Mouse (Mus musculus): ENCODE measurements around the gene Litaf. TPM values are rescaled to one million over a fixed set of nuclear protein-coding genes. Genes with fewer than 3 reads are reported as not detected.

Gene Litaf
- polyA plus RNA-seq, 1 experiment from 2014 or later, result 106 TPM

DNA sequence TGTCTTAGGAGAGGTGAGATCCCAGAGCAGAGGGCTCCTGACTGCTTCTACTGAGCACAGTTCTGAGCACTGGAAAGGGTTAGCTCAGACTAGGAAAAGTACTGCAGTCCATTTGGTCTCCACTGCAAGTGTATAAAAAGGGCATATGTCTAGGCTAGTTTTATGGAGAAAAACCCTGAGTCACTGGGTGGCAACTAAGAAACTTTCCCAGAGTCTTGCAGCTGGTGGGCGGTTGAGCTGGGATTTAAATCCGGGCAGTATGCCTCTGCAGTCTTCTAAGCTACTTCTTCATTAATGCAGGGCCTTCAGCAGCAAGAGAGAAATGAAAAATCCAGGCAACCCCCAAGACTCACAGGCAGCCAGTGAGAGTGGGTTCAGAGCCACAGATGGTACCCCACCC, 15.7 kb downstream of the Litaf start:
- H3K36me3 ChIP-seq (ENCODE audit: insufficient read depth, low read length), result no peaks in the 10 kb centered on the region
- 91% methylated on average over 2 of the region's 2 CpGs for WGBS
- no peak for TF ChIP-seq EP300 (IDR thresholded peaks at IDR 0.05)
- no peak for TF ChIP-seq CTCF (IDR thresholded peaks at IDR 0.05)
- H3K9ac ChIP-seq (replicated peaks; ENCODE audit: low read depth), result no peak overlapping the region
- no peak overlapping the region for H3K27ac ChIP-seq (ENCODE audit: low read length)
- no peak for ATAC-seq
- H3K9me3 ChIP-seq (ENCODE audit: low read length), result no peaks in the 10 kb centered on the region
- H3K4me2 ChIP-seq (replicated peaks; ENCODE audit: low read depth, low read length), result no peak overlapping the region
- DNase-seq (ENCODE audit: low spot score), result no peak
- H3K4me3 ChIP-seq (ENCODE audit: low read depth, low read length), result no peak overlapping the region
- no peaks in the 10 kb centered on the region for H3K4me1 ChIP-seq (ENCODE audit: insufficient read depth, low read depth, low read length)
- no peaks in the 10 kb centered on the region for H3K27me3 ChIP-seq (replicated peaks; ENCODE audit: insufficient read depth, low read length)

DNA sequence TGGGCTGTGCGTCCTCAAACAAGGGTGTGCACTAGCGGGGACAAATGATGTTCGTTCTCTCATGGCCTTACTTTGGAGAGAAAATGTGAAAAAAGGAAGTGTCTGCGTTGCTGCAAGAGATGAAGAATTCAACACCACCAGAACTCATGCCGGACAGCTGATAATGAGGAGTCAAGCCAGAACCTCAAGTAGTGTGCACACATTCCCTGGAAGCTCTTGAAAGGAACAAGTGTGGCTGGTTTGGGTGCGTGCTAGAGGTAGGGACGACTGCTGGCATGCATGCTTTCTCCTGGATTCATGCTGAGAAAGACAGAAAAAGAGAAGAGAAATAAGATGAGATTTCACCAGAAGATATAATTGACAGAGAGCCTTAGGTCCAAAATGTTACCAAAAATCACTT, 18.8 kb downstream of the Litaf start:
- peak overlapping the region; percentile 68 for H3K27ac ChIP-seq (ENCODE audit: low read length)
- DNase-seq (ENCODE audit: low spot score), result peak; percentile 76
- ATAC-seq, result peak; percentile 94

DNA sequence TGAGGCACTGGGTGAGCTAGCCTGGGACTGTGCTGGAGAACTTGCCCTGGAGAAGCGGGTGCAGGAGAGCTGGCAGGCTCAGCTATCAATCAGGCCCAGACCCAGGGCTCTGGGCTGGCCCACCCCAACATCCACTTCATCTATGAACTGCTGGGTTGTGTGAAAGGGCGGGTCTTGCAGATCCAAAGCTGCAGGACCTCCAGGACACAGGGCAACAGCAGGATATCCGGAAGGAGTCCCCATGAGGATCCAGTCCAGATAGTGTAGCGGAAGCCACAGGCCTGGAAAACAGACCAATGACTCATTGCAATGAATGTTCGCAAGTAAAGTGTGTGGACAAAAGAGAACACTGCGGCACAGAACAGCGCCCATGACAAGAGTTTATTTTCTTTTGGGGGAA, 19.5 kb downstream of the Litaf start:
- no peak overlapping the region for H3K4me3 ChIP-seq (ENCODE audit: low read depth, low read length)
- no peaks in the 10 kb centered on the region for H3K27me3 ChIP-seq (replicated peaks; ENCODE audit: insufficient read depth, low read length)
- no peaks in the 10 kb centered on the region for H3K4me1 ChIP-seq (ENCODE audit: insufficient read depth, low read depth, low read length)
- no peaks in the 10 kb centered on the region for H3K36me3 ChIP-seq (ENCODE audit: insufficient read depth, low read length)
- H3K27ac ChIP-seq (ENCODE audit: low read length), result peak overlapping the region; percentile 68
- DNase-seq (ENCODE audit: low spot score), result peak; percentile 63
- WGBS, result 42% methylated on average over 7 of the region's 7 CpGs
- no peaks in the 10 kb centered on the region for H3K9me3 ChIP-seq (ENCODE audit: low read length)
- ATAC-seq, result peak; percentile 88
- H3K9ac ChIP-seq (replicated peaks; ENCODE audit: low read depth), result no peak overlapping the region
- TF ChIP-seq CTCF (IDR thresholded peaks at IDR 0.05) (no peak), EP300 (IDR thresholded peaks at IDR 0.05) (peak; percentile 51; the same call in 1 of the 2 replicates)
- H3K4me2 ChIP-seq (replicated peaks; ENCODE audit: low read depth, low read length), result no peak overlapping the region

More for the DNA sequence above, 18.8 kb downstream of the Litaf start:
- Histone ChIP-seq H3K9ac (replicated peaks; ENCODE audit: low read depth) (no peak overlapping the region), H3K4me1 (ENCODE audit: insufficient read depth, low read depth, low read length) (no peaks in the 10 kb centered on the region), H3K4me2 (replicated peaks; ENCODE audit: low read depth, low read length) (no peak overlapping the region; the same call in 1 of the 2 replicates), H3K27me3 (replicated peaks; ENCODE audit: insufficient read depth, low read length) (no peaks in the 10 kb centered on the region), H3K9me3 (ENCODE audit: low read length) (no peaks in the 10 kb centered on the region), H3K36me3 (ENCODE audit: insufficient read depth, low read length) (no peaks in the 10 kb centered on the region), H3K4me3 (ENCODE audit: low read depth, low read length) (no peak overlapping the region)
- TF ChIP-seq CTCF (IDR thresholded peaks at IDR 0.05), result no peak
- 0 out of 2 replicates have a peak, but pooled peaks have one; percentile 42 for TF ChIP-seq EP300 (IDR thresholded peaks at IDR 0.05)
- 47% methylated on average over 7 of the region's 7 CpGs for whole genome bisulfite sequencing

DNA sequence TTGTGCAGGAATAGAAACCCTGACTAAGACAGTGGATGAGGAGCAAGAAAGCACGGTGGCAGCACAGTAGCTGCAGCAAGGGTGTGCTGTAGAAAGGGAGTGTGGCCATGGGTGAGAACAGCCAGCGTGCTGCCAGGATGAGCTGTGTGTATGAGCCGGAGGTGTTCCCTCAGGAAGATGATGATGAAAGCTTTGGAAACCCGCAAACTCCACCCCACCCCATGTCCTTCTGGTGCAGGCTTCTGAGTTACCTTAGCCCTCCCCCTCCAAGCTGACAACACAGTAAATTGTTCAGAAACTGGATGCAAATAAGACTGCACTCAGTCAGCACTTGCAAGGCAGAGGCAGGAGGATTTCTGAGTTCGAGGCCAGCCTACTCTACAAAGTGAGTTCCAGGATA, 22.7 kb downstream of the Litaf start:
- no peak for ATAC-seq
- no peaks in the 10 kb centered on the region for H3K4me1 ChIP-seq (ENCODE audit: insufficient read depth, low read depth, low read length)
- H3K27ac ChIP-seq (ENCODE audit: low read length), result no peak overlapping the region
- no peak for DNase-seq (ENCODE audit: low spot score)
- no peak for TF ChIP-seq EP300 (IDR thresholded peaks at IDR 0.05)
- no peak for TF ChIP-seq CTCF (IDR thresholded peaks at IDR 0.05)
- no peaks in the 10 kb centered on the region for H3K36me3 ChIP-seq (ENCODE audit: insufficient read depth, low read length)
- H3K9me3 ChIP-seq (ENCODE audit: low read length), result no peaks in the 10 kb centered on the region
- H3K4me3 ChIP-seq (ENCODE audit: low read depth, low read length), result no peak overlapping the region
- no peak overlapping the region for H3K4me2 ChIP-seq (replicated peaks; ENCODE audit: low read depth, low read length)
- H3K9ac ChIP-seq (replicated peaks; ENCODE audit: low read depth), result no peak overlapping the region
- WGBS, result 80% methylated on average over 5 of the region's 5 CpGs
- no peaks in the 10 kb centered on the region for H3K27me3 ChIP-seq (replicated peaks; ENCODE audit: insufficient read depth, low read length)

DNA sequence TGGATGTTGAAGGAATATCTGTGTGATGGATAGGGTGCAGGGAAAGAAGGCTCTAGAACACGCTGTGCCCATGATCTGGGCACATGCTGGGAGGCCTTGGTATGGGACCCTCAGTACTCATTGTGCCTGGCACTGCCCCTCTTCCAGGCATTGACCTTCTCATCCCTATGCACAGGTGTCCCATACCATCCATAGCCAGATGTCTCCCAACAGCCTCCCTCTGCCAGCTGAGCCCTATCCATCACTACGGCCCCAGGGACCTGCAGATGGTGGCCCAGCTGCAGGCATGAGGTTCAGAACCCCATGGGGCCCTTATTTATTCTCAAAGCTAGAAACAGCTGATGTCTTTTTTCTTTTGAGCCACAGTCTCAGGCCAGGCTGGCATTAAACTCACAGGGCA, 25.4 kb downstream of the Litaf start:
- WGBS, result 72% methylated on average over 2 of the region's 2 CpGs
- no peaks in the 10 kb centered on the region for H3K36me3 ChIP-seq (ENCODE audit: insufficient read depth, low read length)
- no peak for ATAC-seq

DNA sequence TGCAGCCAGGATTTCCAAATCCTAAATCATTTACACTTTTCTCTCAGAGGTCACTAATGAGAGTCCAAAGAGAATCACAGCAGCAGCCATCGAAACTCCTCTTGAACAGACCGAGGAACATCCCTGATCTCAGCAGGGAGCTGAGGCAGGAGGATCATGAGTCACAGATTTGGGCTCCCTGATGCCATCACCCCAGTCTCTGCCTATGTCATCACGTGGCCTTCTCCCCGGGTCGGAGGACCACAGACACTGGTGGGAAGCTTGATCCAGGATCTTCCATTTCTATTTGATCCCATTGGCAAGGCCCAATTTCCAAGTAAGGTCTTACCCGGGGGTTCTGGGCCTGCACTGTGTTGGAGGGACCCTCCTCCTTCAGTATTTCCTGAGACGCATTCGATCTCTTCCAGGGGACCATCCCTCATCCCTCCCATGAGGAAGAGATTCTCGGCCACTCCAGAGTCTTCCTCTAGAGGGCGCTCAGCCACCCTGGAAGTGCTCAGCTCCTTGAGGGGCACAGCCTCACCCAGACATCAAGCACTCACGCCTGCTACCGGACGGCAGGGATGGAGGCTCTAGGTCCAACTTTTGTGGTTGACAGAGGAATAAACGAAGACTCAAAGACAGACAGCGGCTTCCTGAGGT, 30.0 kb downstream of the Litaf start:
- Histone ChIP-seq H3K4me2 (replicated peaks; ENCODE audit: low read depth, low read length) (no peak overlapping the region), H3K36me3 (ENCODE audit: insufficient read depth, low read length) (no peaks in the 10 kb centered on the region), H3K27ac (ENCODE audit: low read length) (no peak overlapping the region), H3K4me3 (ENCODE audit: low read depth, low read length) (no peak overlapping the region), H3K27me3 (replicated peaks; ENCODE audit: insufficient read depth, low read length) (no peaks in the 10 kb centered on the region), H3K9ac (replicated peaks; ENCODE audit: low read depth) (no peak overlapping the region), H3K9me3 (ENCODE audit: low read length) (no peaks in the 10 kb centered on the region), H3K4me1 (ENCODE audit: insufficient read depth, low read depth, low read length) (no peaks in the 10 kb centered on the region)
- peak; percentile 86 for DNase-seq (ENCODE audit: low spot score)
- TF ChIP-seq CTCF (IDR thresholded peaks at IDR 0.05), result peak; percentile 96
- TF ChIP-seq EP300 (IDR thresholded peaks at IDR 0.05), result no peak
- ATAC-seq, result peak; percentile 82
- 27% methylated on average over 15 of the region's 15 CpGs for WGBS

More for the DNA sequence above, 25.4 kb downstream of the Litaf start:
- H3K27me3 ChIP-seq (replicated peaks; ENCODE audit: insufficient read depth, low read length), result no peaks in the 10 kb centered on the region
- DNase-seq (ENCODE audit: low spot score), result no peak
- no peak overlapping the region for H3K9ac ChIP-seq (replicated peaks; ENCODE audit: low read depth)
- H3K27ac ChIP-seq (ENCODE audit: low read length), result no peak overlapping the region
- H3K4me2 ChIP-seq (replicated peaks; ENCODE audit: low read depth, low read length), result no peak overlapping the region
- no peaks in the 10 kb centered on the region for H3K4me1 ChIP-seq (ENCODE audit: insufficient read depth, low read depth, low read length)
- no peak overlapping the region for H3K4me3 ChIP-seq (ENCODE audit: low read depth, low read length)
- TF ChIP-seq CTCF (IDR thresholded peaks at IDR 0.05) (no peak), EP300 (IDR thresholded peaks at IDR 0.05) (no peak)
- H3K9me3 ChIP-seq (ENCODE audit: low read length), result no peaks in the 10 kb centered on the region
